Mouse (Mus musculus) urinary bladder, postnatal 4 days (tissue): ENCODE measurements around the gene Dolk.
A peak's percentile ranks its signal among the peaks of the same experiment; 100 is the strongest.

ENCODE experiments used
- DNase-seq, 2 experiments: peaks; one replicate each; pipeline ENCODE4 v3.0.0; 2021 to 2022; ENCODE audit warnings: low spot score in 2 of 2

Dolk gene

DNA sequence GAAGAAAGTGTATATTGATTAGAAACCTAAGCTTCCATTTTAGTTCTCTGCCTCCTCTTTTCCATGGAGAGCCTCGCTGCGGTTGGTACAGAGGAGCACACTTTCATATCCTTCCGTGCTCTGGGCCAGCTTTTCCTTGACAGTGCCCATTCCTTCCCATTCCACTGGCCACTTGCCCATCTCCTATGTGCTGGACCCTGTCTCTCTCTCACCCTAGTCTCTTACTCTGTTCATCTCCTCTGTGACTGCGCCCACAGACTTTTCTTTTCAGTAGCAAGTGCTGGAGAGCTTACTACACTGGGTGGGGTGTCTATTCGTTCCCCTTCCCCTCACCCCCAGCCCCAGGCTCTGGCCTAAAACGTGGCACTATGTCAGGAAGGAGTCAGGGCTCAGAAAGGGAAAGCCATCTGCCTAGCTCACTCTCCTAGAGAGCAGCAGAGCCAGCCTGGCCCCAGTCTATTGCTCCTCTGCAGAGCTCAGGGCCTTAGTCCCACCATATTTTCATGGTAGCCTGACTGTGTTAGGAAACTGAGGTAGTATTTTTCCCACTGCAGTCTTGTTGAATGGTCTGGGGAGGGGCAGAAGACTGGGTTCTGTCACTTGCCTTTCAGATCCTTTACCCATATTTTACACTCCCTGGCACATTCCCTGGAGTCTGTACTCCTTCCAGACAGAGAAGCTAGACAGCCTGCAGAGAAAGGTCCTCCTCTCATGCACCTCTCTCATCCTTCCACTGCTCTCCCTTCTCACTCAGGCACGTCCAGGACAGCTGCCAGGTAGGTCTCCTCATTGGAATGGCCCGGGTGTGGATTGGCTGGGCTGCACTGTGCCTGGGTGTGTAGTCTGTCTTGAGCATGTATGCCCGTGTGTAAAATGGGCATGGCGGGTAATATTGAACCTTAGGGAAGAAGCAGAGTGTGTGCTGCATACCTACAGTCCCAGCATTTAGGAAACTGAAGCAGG, 35.7 kb downstream of the Dolk start:
- DNase-seq: no peak

DNA sequence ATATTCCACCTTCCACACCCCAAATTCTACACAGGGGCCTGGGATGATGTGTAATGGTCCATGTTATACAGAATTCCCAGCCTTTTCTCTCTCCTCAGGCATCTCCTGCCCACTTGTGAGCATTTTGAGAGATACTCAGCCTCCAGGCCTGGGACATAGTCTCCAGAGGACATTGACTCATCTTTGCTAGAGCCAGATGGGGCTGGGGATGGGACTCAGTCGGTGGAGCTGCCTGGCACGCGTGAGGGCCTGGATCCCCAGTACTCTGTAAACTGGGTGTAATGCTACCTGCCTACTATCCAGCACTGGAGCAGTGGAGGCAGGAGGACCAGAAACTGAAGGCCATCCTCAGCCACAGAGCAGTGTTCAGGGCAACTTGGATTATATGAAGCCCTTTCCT, 37.0 kb downstream of the Dolk start:
- DNase-seq: no peak

DNA sequence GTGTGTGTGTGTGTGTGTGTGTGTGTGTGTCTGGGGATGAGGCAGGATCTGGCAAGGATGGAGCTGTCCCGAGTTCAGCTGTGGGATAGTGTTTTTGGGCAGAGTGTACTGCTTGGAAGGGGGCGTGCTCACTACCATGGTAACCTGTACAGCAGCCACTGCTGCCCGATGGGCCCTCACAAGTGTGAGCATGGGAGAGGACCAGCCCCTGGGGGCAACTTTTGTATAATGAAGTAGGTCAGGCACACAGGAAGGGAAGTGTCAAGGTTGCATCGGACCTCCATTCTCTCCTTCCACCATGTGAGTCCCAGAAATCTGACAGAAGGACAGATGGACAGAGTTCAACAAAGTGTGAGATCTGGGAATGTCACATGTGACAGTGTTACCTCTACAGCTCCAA, 38.5 kb downstream of the Dolk start:
- no peak for DNase-seq

- no peak for DNase-seq
These were observed 39.1 kb downstream of the Dolk start for GRCm38 (mm10) chr2:30247036-30247435.

DNA sequence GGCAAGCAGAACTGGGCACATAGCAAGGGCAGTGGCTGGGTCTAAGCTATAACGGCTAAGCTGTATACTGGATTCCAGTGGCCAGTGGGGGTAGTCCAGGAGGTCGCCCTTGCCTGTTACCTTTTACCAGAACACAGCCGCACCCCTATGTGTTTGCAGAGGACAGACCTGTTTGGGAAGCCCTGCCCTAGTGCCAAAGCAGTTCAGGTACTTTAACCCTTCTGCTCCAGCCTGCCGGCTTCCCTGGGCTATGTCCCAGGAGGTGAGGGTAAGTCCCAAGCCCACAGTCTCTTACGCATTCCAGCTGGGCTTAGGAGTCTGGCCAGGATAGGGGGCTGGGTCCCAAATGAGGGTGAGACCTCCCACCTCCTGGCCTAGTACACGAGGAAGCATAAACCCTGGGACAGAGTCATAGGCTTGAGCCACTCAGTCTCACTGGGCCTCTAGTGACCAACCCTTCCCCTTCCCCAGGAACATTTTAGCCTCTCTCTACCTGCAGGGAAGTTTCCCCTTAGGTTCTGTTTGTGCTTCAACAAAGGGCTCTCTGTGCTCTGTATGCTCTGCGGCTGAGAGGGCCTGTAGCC, 41.4 kb downstream of the Dolk start:
- DNase-seq: no peak

GRCm38 (mm10) chr2:30243391-30243790, 42.7 kb downstream of the Dolk start:
- DNase-seq: no peak

DNA sequence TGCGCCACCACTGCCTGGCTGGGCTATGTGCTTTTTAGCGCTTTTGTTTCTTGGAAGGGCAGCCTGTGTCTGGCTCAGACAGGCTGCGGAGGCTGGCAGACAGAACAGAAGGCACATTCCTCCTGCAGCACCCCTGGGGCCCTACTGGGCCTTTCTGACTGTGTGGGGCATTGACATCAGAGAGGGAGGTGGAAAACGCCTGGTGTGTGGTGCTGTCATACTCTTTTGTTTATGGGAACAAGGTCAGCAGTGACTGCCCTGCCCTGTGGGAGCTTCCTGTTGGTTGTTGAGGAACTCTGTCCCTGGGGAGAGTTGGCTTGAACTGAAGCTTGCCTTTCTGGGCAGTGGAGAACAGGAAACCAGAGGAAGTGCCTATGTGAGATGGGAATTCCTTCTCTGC, 43.6 kb downstream of the Dolk start:
- no peak for DNase-seq

- no peak for DNase-seq
These were observed 45.9 kb downstream of the Dolk start, which contains the start of gene Gm28035 for GRCm38 (mm10) chr2:30240267-30240666. Gene Gm28035, plus strand, starts transcription at chr2:30240567.

- no peak for DNase-seq
These were observed 46.4 kb downstream of the Dolk start for GRCm38 (mm10) chr2:30239777-30240176.

GRCm38 (mm10) chr2:30238906-30239465, 47.1 kb downstream of the Dolk start:
- DNase-seq: no peak

GRCm38 (mm10) chr2:30237881-30238280, 48.3 kb downstream of the Dolk start:
- peak; percentile 68 to 73 for DNase-seq

GRCm38 (mm10) chr2:30237199-30237880, 48.8 kb downstream of the Dolk start, which contains the start of gene Lrrc8a:
Gene Lrrc8a, plus strand, starts transcription at chr2:30237715.
- DNase-seq: peak; percentile 100

DNA sequence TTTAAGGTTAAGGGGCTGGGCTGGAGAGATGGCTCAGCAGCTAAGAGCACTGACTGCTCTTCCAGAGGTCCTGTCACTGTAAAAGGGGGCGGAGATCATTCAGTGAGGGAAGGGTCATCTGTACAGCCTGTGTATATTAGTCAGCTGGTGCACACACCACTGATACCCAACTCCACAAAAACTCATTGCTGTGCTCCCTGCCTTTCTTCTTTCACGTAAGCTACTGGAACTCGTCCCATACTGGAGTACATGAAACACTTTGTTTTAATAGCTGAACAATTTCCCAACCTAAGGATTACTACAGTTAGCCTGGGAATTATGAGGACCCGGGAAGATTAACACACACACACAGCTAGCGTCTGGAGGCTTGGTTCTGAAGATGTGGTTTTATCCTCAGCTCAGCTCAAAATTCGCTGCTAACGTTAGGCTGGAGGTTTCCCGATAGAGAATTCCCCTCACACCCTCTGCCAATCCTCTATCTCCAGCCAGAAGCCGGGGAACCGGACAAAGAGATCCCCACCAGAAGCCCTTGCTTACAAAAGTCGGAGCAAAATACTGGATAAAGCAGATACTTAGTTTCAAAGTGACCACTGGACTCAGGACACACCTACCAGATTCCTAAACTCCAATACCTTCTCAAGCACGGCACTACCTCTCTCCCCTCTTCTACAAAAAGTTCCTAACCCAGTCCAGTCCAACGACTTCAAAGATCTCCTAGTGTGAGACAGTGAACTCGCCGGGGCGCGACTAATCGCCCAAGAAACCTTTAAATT, 49.5 kb downstream of the Dolk start:
- no peak for DNase-seq

GRCm38 (mm10) chr2:30235593-30235992, 50.5 kb downstream of the Dolk start:
- no peak for DNase-seq
